Mouse (Mus musculus) adrenal gland, adult 18-20 months (tissue): ENCODE data around the gene Tle4. TPM values are rescaled to one million over a fixed set of nuclear protein-coding genes. Genes with fewer than 3 reads are reported as not detected.

ENCODE experiments used
- DNase-seq, 2 experiments: peaks; one replicate each; pipeline ENCODE4 v3.0.0; 2021 to 2022; ENCODE audit warnings: low spot score in 2 of 2
- total RNA-seq, 2 experiments: library from RNA; stranded (reverse); gene quantifications; 1 replicate in 1 of 2; 2 replicates in 1 of 2; pipeline ENCODE4 v1.2.3; 2021

Gene Tle4
- total RNA-seq, 2 experiments from 2014 or later, result 8.8 to 11.0 TPM

DNA sequence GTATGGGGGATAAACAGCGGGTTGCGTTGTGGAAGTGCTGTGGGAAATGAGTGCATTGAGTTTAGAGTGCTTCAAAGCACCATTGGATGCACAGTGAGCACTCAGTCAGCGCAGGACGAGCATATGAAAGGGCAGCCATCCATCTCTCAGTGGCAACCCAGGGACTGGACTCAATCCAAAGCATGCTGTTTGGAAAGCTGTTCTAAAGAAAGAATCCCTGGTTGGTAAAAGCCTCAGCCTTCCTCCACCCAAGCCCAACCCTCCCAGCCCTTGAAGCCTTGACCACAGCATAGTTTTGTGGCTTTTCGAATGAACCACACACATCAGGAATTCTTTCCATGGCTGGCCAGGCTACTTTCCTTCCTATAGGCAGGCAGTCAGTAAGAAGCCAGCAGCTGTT lies 181.0 kb downstream of the Tle4 start:
- no peak for DNase-seq

DNA sequence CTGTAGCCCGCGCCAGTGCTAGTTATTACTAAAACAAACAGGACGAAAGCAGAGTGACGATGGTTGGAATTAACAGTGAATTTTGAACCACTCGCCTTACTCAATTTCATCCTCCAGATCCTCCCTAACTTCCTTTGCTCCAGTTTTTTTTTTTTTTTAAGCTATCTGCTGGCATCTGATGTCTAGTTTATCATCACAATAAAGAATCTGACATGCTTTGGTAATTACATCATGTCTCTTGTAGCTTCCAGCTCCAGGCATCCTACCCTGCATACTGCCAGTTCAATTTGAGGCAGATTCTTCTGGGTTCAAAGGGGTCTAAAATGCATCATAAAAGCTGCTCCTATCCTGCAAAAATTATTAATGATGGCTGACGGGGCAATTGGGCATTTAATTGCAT lies 181.9 kb downstream of the Tle4 start:
- DNase-seq, result no peak

DNA sequence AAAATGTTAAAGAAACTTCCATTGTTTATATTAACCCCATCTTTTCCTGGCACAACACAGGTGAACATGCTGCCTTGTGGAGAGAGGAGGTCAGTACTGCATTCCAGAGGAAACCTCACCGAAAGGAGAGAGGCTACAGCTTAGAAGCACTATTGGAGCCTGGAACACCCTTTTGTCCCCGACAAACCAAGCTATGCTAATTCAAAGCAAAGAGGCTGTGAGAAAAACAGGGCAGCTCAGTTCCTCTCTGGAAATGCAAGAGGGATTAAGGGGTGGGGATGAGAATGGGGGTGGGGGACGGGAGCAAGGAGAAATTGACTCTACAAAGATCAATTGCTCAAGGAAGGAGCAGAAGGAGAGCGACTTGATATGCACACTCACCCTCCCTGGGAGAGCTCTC lies 182.9 kb downstream of the Tle4 start:
- no peak for DNase-seq

DNA sequence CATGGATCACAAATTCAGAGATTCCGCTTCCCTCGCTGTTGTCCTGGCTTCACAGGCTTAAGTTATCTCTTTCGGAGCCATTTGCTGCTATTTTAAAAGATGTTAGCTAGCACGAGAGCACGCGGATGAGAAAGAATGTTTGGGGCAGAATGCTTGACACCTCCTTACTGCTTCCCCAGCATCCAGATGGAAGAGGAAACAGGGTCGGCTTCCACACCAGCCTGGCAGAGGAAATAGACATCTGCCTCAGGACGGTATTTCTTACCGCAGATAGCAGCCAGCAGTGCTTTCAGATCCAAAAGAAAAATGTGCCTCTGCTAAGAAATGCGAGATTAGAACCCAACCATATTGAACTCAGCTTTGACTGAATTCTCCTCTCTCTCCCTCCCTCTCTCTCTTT lies 191.2 kb downstream of the Tle4 start:
- DNase-seq, result no peak
